Mouse (Mus musculus) bone marrow macrophage, adult 2 months (primary cell): ENCODE data around the gene Fabp6.

ENCODE experiments used
- CTCF ChIP-seq: IDR thresholded peaks from 2 replicates; pipeline ENCODE4 v1.5.1; 2012; ENCODE audit warnings: low read depth, mild to moderate bottlenecking, low read length, moderate library complexity
- POLR2A ChIP-seq: IDR thresholded peaks from 2 replicates; pipeline ENCODE4 v1.6.1; 2012; ENCODE audit warnings: mild to moderate bottlenecking, low read depth, low read length, borderline replicate concordance

DNA sequence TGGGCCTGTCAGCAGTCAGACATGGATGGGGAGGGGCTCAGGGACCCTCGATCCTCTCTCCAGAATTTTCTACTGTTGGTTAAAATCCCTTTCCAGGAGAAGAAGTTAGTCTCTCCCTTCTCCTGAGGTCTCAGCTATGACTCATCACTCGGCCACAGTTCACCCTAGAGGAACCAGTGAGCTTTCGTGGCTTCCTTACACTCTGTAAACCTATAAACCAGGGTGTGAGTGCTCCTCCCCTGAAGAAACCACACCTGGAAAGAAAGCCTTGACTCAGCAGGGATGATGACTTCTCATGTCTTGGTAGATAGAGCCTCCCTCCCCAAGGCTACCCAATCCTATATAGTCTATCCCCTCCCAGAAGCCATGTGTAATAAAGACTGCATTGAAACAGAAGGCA lies 49.6 kb downstream of the Fabp6 start:
- TF ChIP-seq CTCF (no peak), POLR2A (no peak)
